Mouse (Mus musculus): ENCODE data around the gene Fmnl2. TPM values are rescaled to one million over a fixed set of nuclear protein-coding genes. Genes with fewer than 3 reads are reported as not detected.

The Fmnl2 gene
- polyA plus RNA-seq, 1 experiment: 1.3 TPM

DNA sequence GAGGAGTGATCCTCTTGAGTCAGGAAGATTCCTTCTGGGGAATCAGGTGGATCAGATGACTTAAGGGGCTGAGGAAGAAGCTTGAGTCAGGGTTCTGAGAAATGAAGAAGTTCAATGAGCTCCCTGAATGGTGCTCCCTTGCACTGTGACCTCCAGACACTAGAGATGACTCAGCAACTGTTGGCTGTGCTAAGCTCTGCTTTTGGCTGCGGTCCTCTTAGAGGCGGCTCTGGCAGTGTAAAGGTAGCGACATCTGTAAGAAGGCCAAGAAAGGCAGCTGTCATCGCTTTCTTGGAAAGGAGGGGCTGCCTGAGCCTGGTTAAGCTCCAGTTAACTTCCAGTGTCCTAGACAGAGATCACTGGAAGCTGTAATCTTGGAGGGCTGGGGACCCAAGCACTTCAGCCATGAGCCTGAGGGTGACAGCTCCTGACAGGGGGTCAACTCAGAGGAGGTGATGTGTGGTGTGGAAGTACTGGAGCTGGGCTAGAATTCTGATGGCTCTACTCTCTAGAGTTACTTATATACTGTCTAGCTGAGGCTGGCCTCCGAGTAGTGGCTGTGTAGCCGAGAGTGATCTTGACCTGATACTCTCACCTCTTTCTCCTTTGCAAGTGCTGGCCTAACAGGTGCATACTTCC is 37.4 kb downstream of the Fmnl2 start:
- no peaks in the 10 kb centered on the region for H3K27me3 ChIP-seq (ENCODE audit: control insufficient read depth, insufficient read depth, low read length)
- TF ChIP-seq CTCF (IDR thresholded peaks at IDR 0.05; ENCODE audit: control insufficient read depth, insufficient read depth, insufficient replicate concordance, low read depth, low read length) (no peak), POLR2A (IDR thresholded peaks at IDR 0.05; ENCODE audit: control insufficient read depth, low read depth, low read length) (no peak)
- H3K27ac ChIP-seq (ENCODE audit: control insufficient read depth, insufficient read depth, low read depth, low read length): no peak overlapping the region
- no peaks in the 10 kb centered on the region for H3K4me1 ChIP-seq (ENCODE audit: control insufficient read depth, insufficient read depth, low read length)
- no peaks in the 10 kb centered on the region for H3K36me3 ChIP-seq (ENCODE audit: control insufficient read depth, insufficient read depth, low read length)
- H3K4me3 ChIP-seq (ENCODE audit: control insufficient read depth, low read depth, low read length): no peak overlapping the region

DNA sequence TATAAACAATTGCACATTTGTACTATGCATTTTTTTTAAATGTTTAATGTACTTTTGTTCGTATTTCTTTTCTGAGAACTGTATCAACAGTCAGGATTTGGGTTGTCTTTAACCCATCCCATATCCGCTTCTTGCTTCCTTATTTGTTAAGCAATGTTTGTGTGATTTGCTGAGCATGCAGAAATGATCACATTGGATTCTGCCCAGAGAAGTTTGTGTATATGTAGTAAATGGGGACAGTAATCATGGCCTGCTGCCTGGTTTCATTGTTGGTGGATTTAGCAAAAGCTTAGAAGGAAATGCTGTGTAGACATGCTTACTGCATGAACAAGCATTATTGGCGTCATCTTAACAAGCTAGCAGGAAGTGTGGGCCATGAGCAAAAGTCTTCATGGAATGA is 39.3 kb downstream of the Fmnl2 start:
- Histone ChIP-seq H3K27ac (ENCODE audit: control insufficient read depth, insufficient read depth, low read depth, low read length) (no peak overlapping the region), H3K36me3 (ENCODE audit: control insufficient read depth, insufficient read depth, low read length) (no peaks in the 10 kb centered on the region), H3K27me3 (ENCODE audit: control insufficient read depth, insufficient read depth, low read length) (no peaks in the 10 kb centered on the region), H3K4me1 (ENCODE audit: control insufficient read depth, insufficient read depth, low read length) (no peaks in the 10 kb centered on the region), H3K4me3 (ENCODE audit: control insufficient read depth, low read depth, low read length) (no peak overlapping the region)
- TF ChIP-seq CTCF (IDR thresholded peaks at IDR 0.05; ENCODE audit: control insufficient read depth, insufficient read depth, insufficient replicate concordance, low read depth, low read length): no peak
- TF ChIP-seq POLR2A (IDR thresholded peaks at IDR 0.05; ENCODE audit: control insufficient read depth, low read depth, low read length): no peak

DNA sequence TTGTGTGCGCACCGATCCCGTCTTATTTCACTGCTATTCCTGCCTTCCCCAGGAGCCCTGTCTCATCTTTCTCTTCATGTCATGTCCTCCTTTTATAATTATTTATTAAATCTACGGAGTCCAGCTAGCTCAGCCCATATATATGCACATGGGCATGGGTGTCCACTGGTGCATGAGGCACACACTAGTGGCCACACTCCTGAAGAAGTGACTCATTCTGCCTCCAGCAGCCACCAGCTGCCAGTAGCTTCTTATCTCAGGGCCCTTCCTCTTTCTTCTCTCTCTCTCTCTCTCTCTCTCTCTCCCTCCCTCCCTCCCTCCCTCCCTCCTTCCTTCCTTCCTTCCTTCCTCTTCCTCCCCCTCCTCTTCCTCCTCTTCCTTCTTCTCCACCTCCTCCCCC is 43.1 kb downstream of the Fmnl2 start:
- Histone ChIP-seq H3K27me3 (ENCODE audit: control insufficient read depth, insufficient read depth, low read length) (no peaks in the 10 kb centered on the region), H3K36me3 (ENCODE audit: control insufficient read depth, insufficient read depth, low read length) (no peaks in the 10 kb centered on the region), H3K4me1 (ENCODE audit: control insufficient read depth, insufficient read depth, low read length) (peaks cover 2% of the 10 kb centered on the region; the same call in 1 of the 2 replicates), H3K4me3 (ENCODE audit: control insufficient read depth, low read depth, low read length) (no peak overlapping the region), H3K27ac (ENCODE audit: control insufficient read depth, insufficient read depth, low read depth, low read length) (no peak overlapping the region)
- TF ChIP-seq CTCF (IDR thresholded peaks at IDR 0.05; ENCODE audit: control insufficient read depth, insufficient read depth, insufficient replicate concordance, low read depth, low read length) (no peak), POLR2A (IDR thresholded peaks at IDR 0.05; ENCODE audit: control insufficient read depth, low read depth, low read length) (no peak)

DNA sequence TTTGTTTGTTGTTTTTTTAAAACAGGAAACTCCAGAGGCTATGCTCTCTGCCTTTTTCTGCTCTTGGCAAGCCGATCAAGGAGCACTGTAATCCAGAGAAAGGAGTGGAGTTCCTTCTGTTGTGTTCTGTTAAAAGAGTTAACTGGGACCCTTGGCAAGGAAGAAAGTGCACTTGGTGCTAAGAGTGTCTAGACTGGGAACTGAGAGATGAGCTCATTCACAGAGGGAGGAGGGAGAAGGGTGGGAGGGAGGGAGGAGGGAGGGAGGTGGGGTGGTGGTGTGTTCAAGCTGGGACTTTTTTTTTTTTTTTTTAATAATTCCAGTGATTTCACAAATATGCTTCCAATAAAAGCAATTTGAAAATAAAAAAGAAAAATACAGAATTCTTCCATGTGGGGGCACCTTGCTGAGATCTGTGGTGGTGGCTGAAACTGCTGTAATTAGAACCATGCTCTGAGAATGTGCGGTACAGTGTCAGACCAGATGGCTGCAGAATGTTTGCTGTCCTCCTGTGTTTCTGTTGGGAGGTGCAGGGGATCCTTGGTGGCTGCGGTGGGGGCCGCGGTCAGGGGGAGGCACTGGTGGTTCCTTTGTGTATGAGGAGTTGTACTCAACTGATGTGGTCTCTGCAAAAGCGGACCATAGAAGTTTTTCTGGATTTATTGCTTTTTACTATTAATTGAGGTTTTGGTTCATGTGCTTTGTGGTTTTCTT is 43.8 kb downstream of the Fmnl2 start:
- peaks cover 2% of the 10 kb centered on the region; the same call in 1 of the 2 replicates for H3K4me1 ChIP-seq (ENCODE audit: control insufficient read depth, insufficient read depth, low read length)
- H3K27me3 ChIP-seq (ENCODE audit: control insufficient read depth, insufficient read depth, low read length): no peaks in the 10 kb centered on the region
- no peaks in the 10 kb centered on the region for H3K36me3 ChIP-seq (ENCODE audit: control insufficient read depth, insufficient read depth, low read length)
- TF ChIP-seq POLR2A (IDR thresholded peaks at IDR 0.05; ENCODE audit: control insufficient read depth, low read depth, low read length) (no peak), CTCF (IDR thresholded peaks at IDR 0.05; ENCODE audit: control insufficient read depth, insufficient read depth, insufficient replicate concordance, low read depth, low read length) (no peak)
- H3K4me3 ChIP-seq (ENCODE audit: control insufficient read depth, low read depth, low read length): no peak overlapping the region
- no peak overlapping the region for H3K27ac ChIP-seq (ENCODE audit: control insufficient read depth, insufficient read depth, low read depth, low read length)

DNA sequence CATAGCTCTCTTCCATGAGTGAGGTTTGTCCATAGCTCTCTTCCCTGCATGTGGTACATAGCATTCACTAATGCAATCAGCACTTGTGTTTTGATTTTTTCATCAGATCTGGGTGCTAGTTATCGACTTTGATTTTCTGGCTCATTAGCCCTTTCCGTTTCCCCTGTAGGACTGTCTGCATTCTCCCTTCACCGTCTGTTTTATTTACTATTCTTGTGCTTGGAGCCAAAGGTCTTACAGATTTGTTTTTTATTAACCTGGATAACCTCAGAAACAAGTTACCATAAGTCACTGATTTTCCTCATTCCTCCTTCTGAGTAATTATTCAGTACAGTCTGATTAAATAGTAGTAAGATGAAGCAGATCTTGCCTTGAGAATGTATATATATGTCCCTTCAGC is 44.8 kb downstream of the Fmnl2 start:
- no peak overlapping the region for H3K4me3 ChIP-seq (ENCODE audit: control insufficient read depth, low read depth, low read length)
- no peaks in the 10 kb centered on the region for H3K27me3 ChIP-seq (ENCODE audit: control insufficient read depth, insufficient read depth, low read length)
- H3K4me1 ChIP-seq (ENCODE audit: control insufficient read depth, insufficient read depth, low read length): peaks cover 2% of the 10 kb centered on the region; the same call in 1 of the 2 replicates
- no peak overlapping the region for H3K27ac ChIP-seq (ENCODE audit: control insufficient read depth, insufficient read depth, low read depth, low read length)
- no peaks in the 10 kb centered on the region for H3K36me3 ChIP-seq (ENCODE audit: control insufficient read depth, insufficient read depth, low read length)
- TF ChIP-seq POLR2A (IDR thresholded peaks at IDR 0.05; ENCODE audit: control insufficient read depth, low read depth, low read length): no peak
- TF ChIP-seq CTCF (IDR thresholded peaks at IDR 0.05; ENCODE audit: control insufficient read depth, insufficient read depth, insufficient replicate concordance, low read depth, low read length): no peak

DNA sequence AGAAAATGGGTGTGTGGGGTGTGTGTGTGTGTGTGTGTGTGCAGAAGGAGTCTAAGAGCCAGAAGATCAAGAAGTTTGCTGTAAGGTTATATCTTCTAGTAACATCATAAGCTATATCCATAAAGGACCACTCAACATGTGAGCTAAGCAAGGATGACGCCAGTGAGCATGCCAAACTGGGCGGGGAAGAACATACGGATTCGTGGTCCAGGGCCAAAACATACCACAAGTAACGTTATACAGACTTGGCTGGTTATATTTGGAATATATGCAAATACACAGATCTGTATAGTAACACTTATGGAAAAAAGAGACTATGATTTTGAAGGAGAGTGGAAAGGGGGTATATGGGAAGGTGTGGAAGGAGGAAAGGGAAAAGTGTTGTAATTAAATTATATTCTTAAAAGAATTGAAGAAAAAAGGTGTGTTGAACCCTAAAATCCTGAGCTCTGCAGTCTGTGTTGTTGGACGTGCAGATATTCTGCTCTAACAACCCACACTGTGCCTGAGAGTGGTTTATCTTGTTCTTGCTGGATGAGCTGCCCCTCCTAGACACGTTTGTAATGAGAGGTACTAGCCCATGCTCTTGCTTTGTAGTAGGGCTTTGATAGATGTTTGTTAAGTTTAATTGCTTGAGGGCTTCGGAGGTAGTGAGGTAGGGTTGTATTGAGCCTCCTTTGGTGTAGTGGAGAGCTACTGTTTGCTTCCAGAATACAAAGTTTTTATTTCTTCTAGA is 45.7 kb downstream of the Fmnl2 start:
- TF ChIP-seq CTCF (IDR thresholded peaks at IDR 0.05; ENCODE audit: control insufficient read depth, insufficient read depth, insufficient replicate concordance, low read depth, low read length): no peak
- TF ChIP-seq POLR2A (IDR thresholded peaks at IDR 0.05; ENCODE audit: control insufficient read depth, low read depth, low read length): no peak
- Histone ChIP-seq H3K36me3 (ENCODE audit: control insufficient read depth, insufficient read depth, low read length) (no peaks in the 10 kb centered on the region), H3K27me3 (ENCODE audit: control insufficient read depth, insufficient read depth, low read length) (no peaks in the 10 kb centered on the region), H3K4me1 (ENCODE audit: control insufficient read depth, insufficient read depth, low read length) (peaks cover 2% of the 10 kb centered on the region; the same call in 1 of the 2 replicates), H3K27ac (ENCODE audit: control insufficient read depth, insufficient read depth, low read depth, low read length) (no peak overlapping the region), H3K4me3 (ENCODE audit: control insufficient read depth, low read depth, low read length) (no peak overlapping the region)

- H3K27me3 ChIP-seq (ENCODE audit: control insufficient read depth, insufficient read depth, low read length): no peaks in the 10 kb centered on the region
- H3K27ac ChIP-seq (ENCODE audit: control insufficient read depth, insufficient read depth, low read depth, low read length): no peak overlapping the region
- H3K4me1 ChIP-seq (ENCODE audit: control insufficient read depth, insufficient read depth, low read length): peaks cover 2% of the 10 kb centered on the region; the same call in 1 of the 2 replicates
- H3K4me3 ChIP-seq (ENCODE audit: control insufficient read depth, low read depth, low read length): no peak overlapping the region
- TF ChIP-seq CTCF (IDR thresholded peaks at IDR 0.05; ENCODE audit: control insufficient read depth, insufficient read depth, insufficient replicate concordance, low read depth, low read length) (no peak), POLR2A (IDR thresholded peaks at IDR 0.05; ENCODE audit: control insufficient read depth, low read depth, low read length) (no peak)
- H3K36me3 ChIP-seq (ENCODE audit: control insufficient read depth, insufficient read depth, low read length): no peaks in the 10 kb centered on the region
Measured at GRCm38 (mm10) chr2:52904526-52904925, 46.9 kb downstream of the Fmnl2 start.

All from testis, adult 2 months (tissue).